Mouse (Mus musculus): ENCODE results near the gene Fkbp4. TPM values are rescaled to one million over a fixed set of nuclear protein-coding genes. Genes with fewer than 3 reads are reported as not detected.

Fkbp4 gene
- total RNA-seq (2023): 10 to 100 TPM; 44.7 to 53.1 TPM

GRCm38 (mm10) chr6:128438317-128438870, at the start of gene Fkbp4:
Gene Fkbp4 (minus strand): TSS chr6:128438677.

GRCm38 (mm10) chr6:128424269-128425019, 14.0 kb downstream of the Fkbp4 start, which contains the start of gene Itfg2:
Gene Itfg2 (minus strand): TSS chr6:128424931.

DNA sequence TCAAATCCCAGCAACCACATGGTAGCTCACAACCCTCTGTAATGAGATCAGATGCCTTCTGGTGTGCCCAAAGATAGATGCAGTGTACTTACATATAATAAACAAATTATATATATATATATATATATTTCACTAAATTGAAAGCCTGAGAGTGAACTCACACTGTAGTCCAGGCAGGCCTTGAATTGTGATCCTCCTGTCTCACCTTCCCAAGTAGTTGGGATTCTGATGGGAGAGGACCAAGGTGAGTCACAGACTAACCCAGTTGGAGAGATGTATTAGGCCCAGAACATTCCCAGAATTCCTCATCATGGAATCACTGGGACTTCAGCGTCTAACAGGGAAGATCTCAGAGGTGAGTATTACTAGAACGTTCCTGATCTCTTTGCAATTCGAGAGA, 39.5 kb downstream of the Fkbp4 start, which contains the start of gene Nrip2:
Gene Nrip2 (plus strand): TSS at position 301 of the 400 bp plus-strand sequence.

Other genes with a start within 250 kb of the Fkbp4 start
- gene Tead4, start 137.9 kb downstream of the Fkbp4 start, total RNA-seq (2023): under 1 TPM; 0.15 to 0.18 TPM
- under 1 TPM; 0.55 TPM for gene Tulp3, start 82.8 kb downstream of the Fkbp4 start, total RNA-seq (2023)
- 10 to 100 TPM; 38.0 to 38.3 TPM for gene Rhno1, start 75.8 kb downstream of the Fkbp4 start, total RNA-seq (2023)
- gene Foxm1, start 75.7 kb downstream of the Fkbp4 start, total RNA-seq (2023): 10 to 100 TPM; 57.6 to 59.5 TPM
- gene Tex52, start 63.2 kb downstream of the Fkbp4 start, total RNA-seq (2023): under 1 TPM in 1 of 2 experiments, not detected in 1; 0.29 TPM
- gene Gm44596, start 63.2 kb downstream of the Fkbp4 start, total RNA-seq (2023): not detected
- gene Nrip2, start 39.4 kb downstream of the Fkbp4 start, total RNA-seq (2023): not detected
- gene Itfg2, start 13.7 kb downstream of the Fkbp4 start, total RNA-seq (2023): 10 to 100 TPM; 11.0 to 14.1 TPM
- not detected for gene Pzp, start 88.0 kb upstream of the Fkbp4 start, total RNA-seq (2023)
- gene A2ml1, start 142.9 kb upstream of the Fkbp4 start, total RNA-seq (2023): not detected
- gene Klrb1a, start 184.9 kb upstream of the Fkbp4 start, total RNA-seq (2023): not detected
- gene Clec2h, start 223.7 kb upstream of the Fkbp4 start, total RNA-seq (2023): not detected